Mouse (Mus musculus) thymus, adult 2 months (tissue): Measurements from ENCODE around the gene Sit1.

Experiments
- CTCF ChIP-seq: fragments of 200-500 bp; IDR thresholded peaks from 2 replicates; pipeline ENCODE4 v1.5.1; 2012; ENCODE audit warnings: mild to moderate bottlenecking, control low read depth, low read length, moderate library complexity, borderline replicate concordance; ENCODE audit not compliant: control insufficient read depth, poor library complexity, insufficient read depth; ENCODE audit errors: extremely low read depth
- POLR2A ChIP-seq: fragments of 200-500 bp; IDR thresholded peaks from 2 replicates; pipeline ENCODE4 v1.6.1; 2012; ENCODE audit warnings: mild to moderate bottlenecking, low read length, control low read depth, moderate library complexity; ENCODE audit not compliant: control insufficient read depth, poor library complexity, insufficient read depth; ENCODE audit errors: extremely low read depth

DNA sequence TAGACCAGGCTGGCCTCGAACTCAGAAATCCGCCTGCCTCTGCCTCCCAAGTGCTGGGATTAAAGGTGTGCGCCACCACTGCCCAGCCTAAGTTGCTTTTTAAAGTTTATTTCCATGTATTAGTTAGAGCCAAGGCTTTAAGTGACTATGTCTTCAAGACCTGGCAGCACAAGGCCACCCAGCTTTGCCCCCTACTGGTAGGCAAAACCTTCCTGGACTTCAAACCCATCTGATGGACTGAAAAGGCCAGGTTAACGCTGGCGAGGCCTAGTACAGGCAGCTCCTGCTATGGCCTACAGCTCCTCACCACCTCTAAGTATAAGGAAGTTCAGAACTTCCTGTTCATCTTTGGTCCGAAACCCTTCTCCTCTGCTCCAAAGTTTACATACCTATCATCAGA lies 6.9 kb downstream of the Sit1 start:
- TF ChIP-seq CTCF, result no peak
- no peak for TF ChIP-seq POLR2A
